Mouse (Mus musculus): ENCODE measurements around the gene Hnrnph3.
"Not testable (repeated sequence)": the region's sequence is repeated elsewhere in the genome, so short reads cannot be mapped to it uniquely, and the experiment has no call there.

The Hnrnph3 gene

DNA sequence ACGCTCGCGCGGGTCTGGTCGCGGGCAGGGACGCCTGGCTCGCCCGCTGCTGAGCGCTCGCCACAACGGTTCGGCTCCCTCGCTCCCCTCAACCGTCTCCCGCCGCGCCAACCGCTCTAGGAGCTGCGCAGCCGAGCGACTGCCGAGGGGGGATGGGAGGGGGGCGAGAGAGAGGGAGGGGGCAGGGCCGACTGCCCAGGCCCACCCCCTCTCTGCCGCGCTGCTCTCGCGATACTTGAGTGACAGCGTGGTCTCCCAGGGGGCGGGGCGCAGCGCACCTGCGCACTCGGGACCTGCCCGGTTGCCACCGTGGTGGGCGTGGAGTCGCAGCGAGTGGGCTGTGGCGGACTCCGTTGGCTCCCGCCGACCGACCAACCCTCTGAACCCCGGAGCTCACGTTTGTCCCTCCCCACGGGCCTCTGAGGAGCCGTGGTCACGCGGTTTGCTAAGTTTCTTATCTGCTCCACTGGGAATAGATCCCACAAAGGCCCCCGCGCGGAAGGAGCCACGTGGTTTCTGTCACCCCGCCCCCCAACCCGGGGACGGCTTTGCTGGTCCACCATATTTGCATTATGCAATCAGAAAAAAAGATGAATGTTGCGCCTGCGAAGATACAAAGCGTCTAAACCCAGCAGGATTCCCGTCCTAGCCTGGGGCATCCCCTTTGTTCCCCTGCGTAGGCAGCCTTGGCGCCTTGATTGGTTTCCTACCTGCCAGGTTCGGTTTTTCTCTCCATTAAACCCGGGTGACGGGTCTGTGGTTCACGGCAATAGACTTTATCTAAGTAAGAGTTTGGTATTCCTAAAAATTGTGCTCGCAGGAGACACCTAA, at the start of gene Hnrnph3, which contains the start of gene Pbld2:
TSS of gene Hnrnph3 (minus strand) at position 469 of the 831 bp plus-strand sequence.
TSS of gene Pbld2 (plus strand) at position 567 of the 831 bp plus-strand sequence.
- DNase-seq: peak; percentile 100

DNA sequence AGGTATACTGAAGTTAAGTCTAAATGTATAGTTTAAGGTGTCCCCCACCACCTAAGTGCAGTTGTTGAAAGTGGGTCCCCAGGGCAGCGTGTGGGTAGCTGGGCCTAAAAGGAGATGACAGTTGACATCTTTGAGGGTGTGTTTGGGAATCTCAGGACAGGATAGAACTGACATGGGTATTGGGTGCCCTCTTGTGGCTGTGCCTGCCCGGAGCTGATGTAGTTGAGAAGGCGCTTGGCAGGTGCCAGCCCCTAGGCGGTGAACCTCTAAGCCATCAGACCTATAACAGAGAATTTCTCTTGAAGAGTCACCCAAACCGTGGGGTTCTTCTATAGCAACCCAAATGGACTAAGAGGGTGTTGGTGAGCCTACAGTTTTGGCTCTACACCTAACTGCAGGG, 42.0 kb upstream of the Hnrnph3 start:
- DNase-seq: peak; percentile 91 to 93

DNA sequence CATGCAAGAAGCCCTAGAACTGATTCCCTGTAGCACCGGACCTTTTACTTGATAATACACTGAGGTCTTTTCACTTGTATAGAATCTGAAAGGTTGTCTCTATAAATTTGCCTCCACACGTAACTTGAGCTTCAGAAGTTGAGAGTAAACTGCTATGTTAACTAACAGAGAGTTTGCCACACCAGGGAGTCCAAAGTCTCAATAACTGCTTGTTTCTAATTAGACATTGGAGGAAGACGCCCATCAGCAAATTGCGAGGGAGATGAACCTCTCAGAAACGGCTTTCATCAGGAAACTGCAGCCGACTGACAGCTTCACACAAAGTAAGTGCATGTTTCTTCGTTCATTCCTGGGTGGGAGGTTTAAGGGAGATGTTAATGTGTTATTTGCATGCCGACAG, 41.5 kb upstream of the Hnrnph3 start:
- no peak for DNase-seq

DNA sequence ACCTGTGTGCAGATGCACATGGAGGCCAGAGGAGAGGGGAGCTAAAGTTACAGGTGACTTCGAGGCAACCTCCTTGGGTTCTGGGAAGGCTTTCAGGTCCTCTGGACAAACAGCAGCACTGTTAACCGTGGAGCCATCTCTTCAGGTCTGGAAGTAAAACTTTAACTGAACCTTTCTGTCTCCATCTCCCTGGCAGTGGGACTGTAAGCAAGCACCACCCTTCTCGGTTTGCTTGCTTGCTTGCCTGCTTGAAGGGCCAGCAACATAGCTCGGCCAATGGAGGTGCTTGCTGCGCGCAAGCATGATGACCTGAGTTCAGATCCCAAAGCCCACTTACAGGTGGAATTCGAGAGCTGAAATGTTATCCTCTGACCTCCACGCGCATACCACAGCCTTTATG, 40.5 kb upstream of the Hnrnph3 start:
- DNase-seq: no peak

DNA sequence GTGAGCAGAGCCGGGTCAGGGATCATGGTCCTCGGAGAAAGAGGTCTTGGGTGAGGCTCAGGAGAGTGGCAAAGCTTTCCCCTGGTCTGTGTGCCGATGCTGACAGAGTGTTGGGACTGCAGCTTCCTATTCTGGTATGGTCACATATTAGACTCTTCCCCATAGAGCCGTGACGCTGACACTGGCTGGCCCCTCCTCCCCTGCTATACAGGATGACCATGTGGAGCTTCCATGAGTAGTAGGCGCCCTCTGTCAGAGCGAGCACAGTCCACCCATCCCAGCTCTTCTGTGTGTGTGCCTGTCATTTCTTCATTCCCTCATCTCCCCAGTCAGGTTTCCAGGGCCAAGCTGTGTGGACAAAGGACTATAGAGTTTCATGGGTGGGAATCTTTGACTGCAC, 39.3 kb upstream of the Hnrnph3 start:
- no peak for DNase-seq

DNA sequence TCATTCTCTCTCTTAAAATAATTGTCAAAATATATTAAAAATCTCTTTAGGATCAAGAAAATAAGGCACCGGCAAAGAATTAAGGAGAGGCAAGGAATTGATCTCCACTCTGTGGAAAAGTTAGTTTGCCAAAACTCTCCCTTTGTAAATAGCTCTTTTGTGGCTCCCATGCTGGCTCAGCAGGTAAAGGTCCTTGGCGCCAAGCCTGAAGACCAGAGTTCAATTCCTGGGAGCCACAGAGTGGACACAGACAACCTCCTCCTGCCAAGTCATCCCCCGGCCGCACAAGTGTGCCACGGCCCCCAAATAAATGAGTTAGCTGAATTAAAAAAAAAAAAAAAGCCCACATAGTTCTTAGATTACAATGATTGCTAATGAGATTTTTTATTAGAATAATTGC, 38.7 kb upstream of the Hnrnph3 start:
- no peak for DNase-seq

DNA sequence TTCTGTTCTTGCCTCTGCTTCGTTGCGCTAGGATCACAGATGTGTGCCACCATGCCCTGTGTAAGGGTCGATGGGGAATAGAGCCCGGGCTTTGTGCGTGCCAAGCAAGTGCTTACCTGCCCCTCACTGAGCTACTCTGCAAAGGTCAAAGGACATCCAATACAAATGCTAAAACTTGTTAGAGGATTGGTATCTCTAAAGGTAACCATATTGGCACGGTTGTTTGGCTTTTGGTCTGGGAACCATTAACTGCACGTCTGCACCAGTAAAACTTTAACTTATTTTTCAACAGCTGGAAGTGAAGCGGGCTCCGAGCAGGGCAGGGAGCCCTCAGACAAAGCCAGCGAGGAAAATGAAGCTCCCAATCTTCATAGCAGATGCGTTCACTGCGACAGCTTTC, 37.2 kb upstream of the Hnrnph3 start:
- no peak for DNase-seq

DNA sequence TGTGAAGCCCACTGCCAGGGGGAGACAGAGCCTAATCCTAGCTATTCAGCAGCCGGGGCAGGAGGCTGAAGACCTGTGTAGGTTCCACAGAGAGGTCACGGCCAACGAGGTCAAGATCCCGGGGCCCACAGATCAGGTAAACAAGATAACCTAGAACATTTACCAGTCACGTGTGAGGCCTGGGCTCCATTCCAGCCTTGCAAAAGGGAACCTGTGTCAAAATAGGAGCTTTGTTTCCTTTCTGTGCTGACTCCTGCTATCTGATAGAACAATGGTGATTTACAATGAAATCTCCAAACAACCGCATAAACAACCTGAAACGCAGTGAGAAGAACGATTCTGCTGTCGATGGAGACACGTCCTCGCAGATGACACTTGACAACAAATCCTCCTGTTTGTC, 36.4 kb upstream of the Hnrnph3 start:
- no peak for DNase-seq

DNA sequence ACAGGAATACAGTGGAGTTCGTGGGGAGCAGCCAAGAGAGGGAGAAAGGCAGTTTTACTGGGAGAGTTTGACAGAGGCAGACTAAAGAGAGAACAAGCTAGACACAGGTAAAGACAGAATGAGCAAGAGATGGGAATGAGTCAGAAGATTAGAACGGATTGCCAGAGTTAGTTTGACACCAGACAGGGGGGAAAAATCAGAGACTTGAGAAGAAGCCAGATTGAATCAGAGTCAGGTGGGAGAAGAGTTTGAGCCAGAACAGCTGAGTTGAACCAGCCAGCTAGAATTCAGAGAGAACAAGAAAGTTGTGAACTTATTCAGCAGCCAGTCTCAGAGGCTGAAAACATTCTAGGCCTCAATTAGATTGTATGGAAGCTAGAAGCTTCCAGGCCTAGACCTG, 35.8 kb upstream of the Hnrnph3 start, which contains the start of gene Pbld1:
TSS of gene Pbld1 (plus strand) at position 301 of the 400 bp plus-strand sequence.
- no peak for DNase-seq

DNA sequence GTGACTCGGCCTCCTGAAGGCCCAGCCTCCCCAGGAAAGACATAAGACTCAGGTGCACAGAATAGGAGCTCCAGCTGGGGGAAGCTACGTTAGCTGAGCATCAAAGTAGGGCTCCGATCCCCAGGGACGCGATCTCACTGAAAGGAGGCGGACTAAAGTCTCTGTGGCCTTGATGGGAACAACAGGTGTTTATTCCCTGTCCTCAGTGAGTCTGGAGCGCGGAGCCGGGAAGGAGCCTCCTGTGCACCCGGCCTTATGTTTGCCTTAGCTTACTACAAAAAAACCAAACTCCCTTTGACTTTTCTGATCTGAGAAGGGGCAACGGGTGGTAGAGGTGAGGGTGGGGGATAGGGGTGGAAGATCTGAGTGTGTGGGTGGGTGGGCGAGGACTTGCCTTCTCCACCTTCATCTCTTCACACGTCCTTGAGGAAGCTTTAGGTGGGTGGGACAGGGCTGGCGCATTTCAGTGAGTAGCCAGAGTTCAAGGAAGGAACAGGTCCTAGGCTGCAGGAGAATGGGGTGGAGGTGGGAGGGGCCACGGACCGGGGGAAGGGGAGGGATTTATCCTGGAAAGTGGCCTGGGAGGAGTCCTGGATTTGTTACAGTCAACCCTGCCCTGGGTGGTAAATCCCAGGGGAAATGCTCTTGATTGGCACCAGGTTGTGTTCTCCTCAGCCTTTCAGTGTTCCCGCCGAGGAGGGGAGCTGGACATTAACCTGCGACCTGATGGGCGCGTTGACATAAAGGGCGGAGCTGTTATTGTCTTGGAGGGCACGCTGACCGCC, 33.1 kb upstream of the Hnrnph3 start:
- no peak for DNase-seq

DNA sequence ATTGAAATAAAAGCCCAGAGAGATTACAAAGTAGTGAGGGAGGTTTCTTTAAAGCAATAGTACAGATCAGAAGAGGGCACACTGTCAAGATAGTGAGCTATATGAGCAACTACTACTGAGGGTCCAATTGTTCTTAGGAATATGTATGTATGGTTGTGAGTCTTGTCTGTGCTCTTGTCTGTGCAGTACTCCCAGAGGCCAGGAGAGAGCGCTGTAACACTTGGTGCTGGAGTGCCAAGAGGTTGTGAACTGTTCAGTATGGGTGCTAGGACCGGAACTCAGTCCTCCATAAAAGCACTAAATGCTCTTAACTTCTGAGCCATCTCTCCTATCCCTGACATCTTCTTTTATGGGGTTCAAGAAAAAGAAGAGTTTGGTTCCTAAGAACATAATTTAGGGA, 30.6 kb upstream of the Hnrnph3 start:
- DNase-seq: no peak

DNA sequence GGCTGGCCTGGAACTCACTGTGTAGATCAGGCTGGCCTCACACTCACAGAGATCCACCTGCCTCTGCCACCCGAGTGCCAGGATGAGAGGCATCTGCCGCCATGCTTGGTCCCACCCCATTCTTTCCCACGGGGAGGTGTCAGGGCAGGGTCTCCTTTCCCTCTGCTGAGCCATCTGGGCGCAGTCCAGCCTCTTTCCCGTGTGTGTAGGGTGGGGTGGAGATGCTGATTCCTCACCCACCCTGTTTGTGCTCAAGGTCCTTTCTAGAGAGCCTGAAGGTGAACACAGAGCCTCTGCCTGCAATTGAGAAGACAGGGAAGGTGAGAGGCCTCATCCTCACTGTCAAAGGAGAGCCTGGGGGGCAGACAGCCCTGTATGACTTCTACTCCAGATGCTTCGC, 30.1 kb upstream of the Hnrnph3 start:
- DNase-seq: not testable (repeated sequence)

DNA sequence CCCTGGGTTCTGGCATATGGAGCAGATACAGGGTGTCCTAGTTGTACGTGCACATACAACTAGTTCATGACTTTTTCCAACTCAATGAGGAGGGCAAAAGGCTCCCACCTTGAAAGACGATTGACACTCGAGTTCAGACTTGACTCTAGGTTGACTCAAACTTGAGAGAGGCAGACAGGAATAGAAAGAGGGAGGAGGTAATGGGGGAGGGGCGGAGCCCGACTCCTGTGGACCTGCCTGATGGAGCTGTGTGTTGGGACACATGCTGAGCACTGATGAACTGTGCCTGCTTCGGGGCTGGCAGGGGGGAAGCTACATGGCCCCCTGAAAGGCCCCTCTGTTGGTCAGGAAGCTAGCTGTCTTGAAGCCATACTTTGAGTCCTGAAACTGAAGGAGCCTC, 29.0 kb upstream of the Hnrnph3 start:
- no peak for DNase-seq

DNA sequence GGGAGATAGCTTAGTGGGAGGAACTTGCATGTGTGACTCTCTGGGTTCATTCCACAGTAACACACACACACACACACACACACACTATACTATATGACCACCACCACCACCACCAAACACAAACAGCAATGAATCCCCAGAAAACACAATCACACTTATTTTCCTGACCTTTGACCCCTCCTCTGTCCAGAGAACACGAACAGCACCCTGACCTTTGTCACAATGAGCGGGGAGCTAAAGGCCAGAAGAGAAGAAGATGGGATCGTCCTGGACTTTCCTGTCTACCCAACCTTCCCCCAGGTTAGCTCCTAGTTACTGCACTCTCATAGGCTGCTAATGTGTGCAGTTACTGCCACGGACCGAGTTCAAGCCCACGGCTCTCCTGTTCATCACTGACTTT, 28.0 kb upstream of the Hnrnph3 start:
- DNase-seq: no peak

DNA sequence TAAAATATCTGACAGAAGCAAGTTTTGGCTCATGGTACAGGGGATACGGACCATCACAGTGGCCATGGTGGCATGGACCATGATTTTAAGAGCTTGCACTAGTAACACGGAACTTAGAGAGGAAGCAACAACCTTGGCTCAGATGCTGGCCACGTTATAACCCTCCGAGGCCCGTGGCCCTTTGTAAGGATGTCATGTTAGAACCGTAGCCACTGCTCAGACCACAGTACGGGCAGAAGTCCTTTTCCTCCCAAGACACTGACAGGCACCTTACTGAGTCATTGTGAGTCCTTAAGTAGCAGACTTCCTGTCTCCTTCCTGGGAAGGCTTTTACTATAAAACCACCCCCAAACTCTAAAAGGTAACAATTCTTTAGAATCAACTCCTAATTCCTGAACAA, 27.2 kb upstream of the Hnrnph3 start:
- no peak for DNase-seq

DNA sequence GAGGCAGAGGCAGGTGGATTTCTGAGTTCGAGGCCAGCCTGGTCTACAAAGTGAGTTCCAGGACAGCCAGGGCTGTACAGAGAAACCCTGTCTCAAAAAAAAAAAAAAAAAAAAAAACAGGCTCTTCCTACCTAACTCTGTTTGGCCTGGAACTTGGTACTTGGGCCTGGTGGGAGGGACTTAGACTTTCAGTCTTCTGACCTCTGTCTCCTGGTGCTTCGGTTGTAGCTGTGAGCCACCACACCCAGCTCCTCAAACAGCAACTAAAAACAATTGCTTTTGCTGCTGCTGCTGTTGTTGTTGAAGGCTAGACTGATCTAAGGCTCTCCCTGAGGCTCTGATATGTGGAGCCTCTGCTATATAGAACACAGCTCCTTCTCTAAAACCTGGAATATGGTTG, 25.1 kb upstream of the Hnrnph3 start:
- DNase-seq: no peak

DNA sequence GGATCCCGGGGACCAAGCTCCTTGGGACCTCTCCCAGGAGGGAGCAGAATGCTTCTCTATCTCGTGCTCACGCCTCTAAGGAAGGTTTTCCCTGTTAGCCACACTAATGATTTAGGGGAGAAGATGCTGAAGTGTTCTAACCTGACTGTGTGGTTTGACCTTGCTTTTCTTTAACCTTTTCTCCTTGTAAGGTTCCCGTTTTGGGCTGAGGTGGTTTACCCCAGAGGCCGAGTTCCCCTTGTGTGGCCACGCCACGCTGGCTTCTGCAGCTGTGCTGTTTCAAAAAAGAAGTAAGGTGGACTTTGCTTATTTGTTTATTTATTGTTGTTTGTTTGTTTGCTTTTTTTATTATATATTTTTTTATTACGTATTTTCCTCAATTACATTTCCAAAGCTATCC, 23.7 kb upstream of the Hnrnph3 start:
- DNase-seq: no peak

DNA sequence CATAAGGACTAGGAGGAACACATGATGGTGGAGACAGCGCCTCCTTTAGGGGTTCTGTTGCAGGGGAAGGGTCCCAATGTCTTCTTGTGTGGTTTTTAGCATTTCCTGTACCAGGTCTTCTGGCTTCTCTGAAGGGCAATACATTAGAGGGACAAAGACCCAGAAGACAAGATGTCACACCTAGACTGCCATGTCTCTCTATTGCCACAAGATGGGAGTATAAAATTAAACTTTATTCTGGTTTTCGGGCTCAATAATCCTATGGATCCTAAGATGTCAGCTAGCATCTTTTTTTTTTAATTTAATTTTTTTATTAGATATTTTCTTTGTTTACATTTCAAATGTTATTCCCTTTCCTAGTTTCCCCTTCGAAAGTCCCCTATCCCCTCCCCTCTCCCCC, 19.1 kb upstream of the Hnrnph3 start:
- DNase-seq: no peak

DNA sequence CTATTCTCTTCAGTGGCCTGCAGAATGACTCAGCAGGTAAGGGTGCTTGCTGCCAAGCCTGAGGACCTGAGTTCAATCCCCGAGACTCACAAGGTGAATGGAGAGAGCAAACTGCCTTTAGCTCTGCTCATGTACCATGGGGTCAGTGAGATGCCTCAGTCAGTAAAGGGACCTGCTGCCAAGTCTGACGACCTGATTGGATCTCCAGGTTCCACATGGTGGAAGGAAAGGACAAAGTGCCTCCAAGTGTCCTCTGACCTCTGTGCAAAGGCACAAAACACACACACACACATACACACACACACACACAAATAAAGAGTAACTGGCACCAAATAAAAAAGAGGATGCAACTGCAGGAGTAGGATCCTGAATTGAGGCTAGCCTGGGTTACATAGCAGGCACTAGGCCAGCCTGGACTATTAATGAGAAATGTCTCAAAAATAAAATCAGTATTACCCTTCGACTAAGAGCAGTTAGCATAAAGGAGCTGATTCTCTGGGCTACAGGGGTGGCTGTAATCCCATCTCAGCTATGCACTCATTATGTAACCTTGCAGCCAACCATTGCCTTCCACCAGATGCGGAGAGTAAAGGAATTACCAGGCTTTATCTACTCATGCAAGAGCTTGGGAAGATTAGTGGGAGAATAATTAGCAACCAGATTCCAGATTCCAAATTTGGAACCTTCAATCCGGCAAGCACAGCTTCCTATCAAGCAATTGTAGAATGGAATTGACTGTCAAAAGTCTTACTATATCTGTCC, 16.0 kb upstream of the Hnrnph3 start:
- DNase-seq: no peak

DNA sequence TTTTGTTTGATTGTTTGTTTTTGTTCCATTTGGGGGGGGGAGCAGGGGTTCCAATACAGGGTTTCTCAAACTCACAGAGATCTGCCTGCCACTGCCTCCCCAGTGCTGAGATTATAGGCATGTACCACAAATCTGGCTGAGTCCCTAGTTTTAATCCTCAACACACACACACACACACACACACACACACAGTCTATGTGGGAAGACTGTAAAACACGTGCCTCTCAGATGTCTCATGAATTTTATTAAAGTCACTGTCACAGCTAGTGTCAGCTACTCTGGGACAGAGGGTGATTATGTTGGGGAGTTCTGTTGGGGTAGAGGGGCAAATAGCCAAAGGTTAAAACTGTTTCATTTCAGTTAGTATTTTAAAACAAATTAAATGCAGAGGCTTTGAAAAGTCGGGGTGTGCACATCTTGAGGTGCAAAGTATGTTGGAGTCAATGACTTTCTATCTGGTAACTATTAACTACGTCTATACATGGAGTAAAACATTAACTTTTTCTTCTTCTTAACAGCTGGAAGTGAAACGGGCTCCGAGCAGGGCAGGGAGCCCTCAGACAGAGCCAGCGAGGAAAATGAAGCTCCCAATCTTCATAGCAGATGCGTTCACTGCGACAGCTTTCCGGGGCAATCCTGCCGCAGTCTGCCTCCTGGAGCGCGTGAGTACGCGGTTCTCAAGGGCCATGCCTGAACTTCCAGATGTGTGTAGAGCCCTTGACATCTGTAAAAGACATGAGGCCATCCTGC, 14.7 kb upstream of the Hnrnph3 start:
- no peak for DNase-seq

DNA sequence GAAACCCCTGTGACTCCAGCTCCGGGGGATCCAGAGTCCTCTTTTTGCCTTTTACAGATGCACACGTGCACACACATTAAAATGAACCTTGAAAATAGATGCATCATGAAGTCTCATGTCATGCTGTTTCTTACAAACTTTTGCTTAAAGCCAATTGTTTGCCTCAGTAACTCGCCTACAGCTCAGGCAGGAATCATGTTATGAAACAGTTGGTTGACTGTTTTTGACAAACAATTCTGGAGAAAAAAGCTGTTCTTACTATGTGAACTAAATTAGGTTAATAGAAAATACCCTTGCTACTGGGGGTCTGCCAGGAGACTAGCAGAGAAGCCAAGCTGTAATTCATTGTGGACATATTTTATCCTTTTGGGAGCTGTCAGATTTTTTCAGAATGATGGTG, 8.9 kb upstream of the Hnrnph3 start:
- no peak for DNase-seq

DNA sequence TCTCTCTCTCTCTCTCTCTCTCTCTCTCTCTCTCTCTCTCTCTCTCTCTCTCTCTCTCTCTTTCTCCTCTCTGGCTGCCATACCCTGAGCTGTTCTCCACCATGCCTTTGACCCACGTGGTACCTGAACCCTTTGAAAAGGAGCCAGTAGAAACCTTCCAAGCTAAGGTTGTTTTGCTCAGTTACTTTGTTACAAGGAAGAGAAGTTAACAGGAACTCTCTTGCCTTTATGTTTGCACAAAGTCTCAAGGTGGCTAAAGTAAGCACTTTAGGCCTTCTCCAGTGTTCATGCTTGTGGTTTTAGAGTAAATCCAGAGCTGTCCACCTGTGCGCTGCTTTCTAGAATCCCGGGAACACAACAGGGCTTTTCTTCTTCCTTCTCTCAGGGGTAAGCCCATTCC, 8.2 kb upstream of the Hnrnph3 start:
- no peak for DNase-seq

DNA sequence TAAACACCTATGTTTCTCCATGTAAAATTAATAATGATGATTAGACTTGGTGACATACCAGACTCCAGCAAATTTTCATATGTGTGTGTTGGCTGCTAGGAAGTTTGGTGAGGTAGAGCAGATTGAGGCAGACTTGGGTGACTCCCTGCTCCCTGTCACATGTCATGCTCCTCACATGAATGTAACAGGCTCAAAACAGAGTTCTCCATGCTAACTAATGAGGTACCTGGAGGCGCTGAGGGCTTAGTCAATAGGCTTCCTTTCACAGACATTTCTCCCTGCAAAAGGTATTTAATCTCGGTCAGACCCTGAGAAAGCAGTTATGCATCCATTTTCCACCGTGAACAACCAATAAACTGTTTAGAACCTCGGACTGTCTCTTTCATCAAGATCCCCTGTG, 4.4 kb upstream of the Hnrnph3 start:
- no peak for DNase-seq

All from cerebellum, postnatal 10 days (tissue).